9 mouse cellular contexts compared by ENCODE assay signal in genomic region chr7:27674195-27674521, GRCm38 (mm10). TPM values are rescaled to one million over a fixed set of nuclear protein-coding genes. Genes with fewer than 3 reads are reported as not detected.
A peak's percentile ranks its signal among the peaks of the same experiment; 100 is the strongest.
DNase-seq lines count a peak whose midpoint lies in the region; ATAC-seq and TF ChIP-seq lines count a peak whose summit lies in the region.
"Had no signal": no experiment of that assay in that cellular context is flagged by ENCODE, and none has a peak within 500 bp of the region (broad histone marks: within the 10 kb centered on the region; RNA-seq: fewer than 3 reads in every experiment).

No protein-coding gene starts in this region.

- H3K27ac ChIP-seq in testis, adult 2 months (ENCODE audit: control insufficient read depth, insufficient read depth, low read depth, low read length), result peak overlapping the region; percentile 48
- H3K27ac ChIP-seq in liver, embryonic 13.5 days, result peak overlapping the region; percentile 60

- H3K27me3 ChIP-seq in erythroblast, embryonic 14.5 days (ENCODE audit: control insufficient read depth), result peaks cover 19% of the 10 kb centered on the region
- no peaks in the 10 kb centered on the region for H3K27me3 ChIP-seq in testis, adult 2 months (ENCODE audit: control insufficient read depth, insufficient read depth, low read length)
- H3K27me3 ChIP-seq in liver, embryonic 13.5 days, result peaks cover 13% of the 10 kb centered on the region

- TF ChIP-seq POLR2A in testis, adult 2 months (IDR thresholded peaks at IDR 0.05; ENCODE audit: control insufficient read depth, low read depth, low read length), result no peak

- under 1% methylated on average over 38 of the region's 38 CpGs for WGBS in liver, embryonic 13.5 days (ENCODE audit: insufficient replicate concordance)

- no peak for ATAC-seq in erythroblast, adult 5-6 weeks (replicated peaks; ENCODE audit: low FRiP score, poor library complexity, severe bottlenecking)
- peak; percentile 71 for ATAC-seq in liver, embryonic 13.5 days (ENCODE audit: low read depth)

- no peaks in the 10 kb centered on the region; the same call in 1 of the 2 replicates for H3K36me3 ChIP-seq in erythroblast, embryonic 14.5 days (ENCODE audit: control insufficient read depth)
- H3K36me3 ChIP-seq in testis, adult 2 months (ENCODE audit: control insufficient read depth, insufficient read depth, low read length), result no peaks in the 10 kb centered on the region
- no peaks in the 10 kb centered on the region for H3K36me3 ChIP-seq in liver, embryonic 13.5 days

- TF ChIP-seq CTCF in testis, adult 2 months (IDR thresholded peaks at IDR 0.05; ENCODE audit: control insufficient read depth, insufficient read depth, insufficient replicate concordance, low read depth, low read length), result no peak

- H3K4me2 ChIP-seq in liver, embryonic 13.5 days, result peak overlapping the region; percentile 99

- peak overlapping the region; percentile 83 for H3K9ac ChIP-seq in liver, embryonic 13.5 days

- no peak for DNase-seq in testis, postnatal 10 days (ENCODE audit: low spot score)
- no peak for DNase-seq in liver, embryonic 13.5 days
- peak; percentile 33 for DNase-seq in testis, postnatal 14 days (ENCODE audit: low spot score)
- no peak for DNase-seq in adrenal gland, postnatal 36 days
- DNase-seq in adrenal gland, adult (ENCODE audit: inconsistent age in 2 of 2, low spot score in 1 of 2), result no peak

- peak overlapping the region; percentile 82 for H3K4me3 ChIP-seq in erythroblast, embryonic 14.5 days (replicated peaks)
- H3K4me3 ChIP-seq in testis, adult 2 months (ENCODE audit: control insufficient read depth, low read depth, low read length), result peak overlapping the region; percentile 89
- peak overlapping the region; percentile 81 for H3K4me3 ChIP-seq in liver, embryonic 13.5 days (replicated peaks)

- H3K4me1 ChIP-seq in erythroblast, embryonic 14.5 days (ENCODE audit: control insufficient read depth), result peaks cover 28% of the 10 kb centered on the region
- H3K4me1 ChIP-seq in testis, adult 2 months (ENCODE audit: control insufficient read depth, insufficient read depth, low read length), result peaks cover 10% of the 10 kb centered on the region
- peaks cover 38% of the 10 kb centered on the region for H3K4me1 ChIP-seq in liver, embryonic 13.5 days (replicated peaks)

- no peaks in the 10 kb centered on the region for H3K9me3 ChIP-seq in erythroblast, embryonic 14.5 days (ENCODE audit: control insufficient read depth, low read length)
- H3K9me3 ChIP-seq in liver, embryonic 13.5 days (replicated peaks), result no peaks in the 10 kb centered on the region

RNA-seq across cellular contexts. Expression of gene Map3k10, which starts 0.2 kb away (rescaled TPM):
- 1.8 and 2.0 TPM in 2 replicates for polyA plus RNA-seq in erythroblast, embryonic 14.5 days (2012)
- total RNA-seq in erythroblast, adult 5-6 weeks (2015; ENCODE audit: low replicate concordance), result 1.0 TPM in 1 of 2 replicates, not detected in the other
- total RNA-seq in erythroblast, adult 5-6 weeks (2017; ENCODE audit: low replicate concordance), result 0.77 and 0.98 TPM in 2 replicates
- 26.6 and 33.7 TPM in 2 replicates for polyA plus RNA-seq in testis, adult 2 months (2012; rRNA removed)
- 1.3 and 1.8 TPM in 2 replicates for polyA plus RNA-seq in liver, embryonic 13.5 days (2015; fragmentation: Nextera tagmentation; extraction: Ambion mirVana)
- total RNA-seq in adrenal gland, postnatal 36 days (2021), result 10 to 100 TPM; 29.6 to 32.0 TPM

RNA-seq across cellular contexts. Expression of gene Zfp607b, which starts 15.0 kb away (rescaled TPM):
- not detected in 2 replicates for polyA plus RNA-seq in erythroblast, embryonic 14.5 days (2012)
- not detected in 2 replicates for total RNA-seq in erythroblast, adult 5-6 weeks (2015; ENCODE audit: low replicate concordance)
- 0.28 TPM in 1 of 2 replicates, not detected in the other for total RNA-seq in erythroblast, adult 5-6 weeks (2017; ENCODE audit: low replicate concordance)
- 27.7 and 38.1 TPM in 2 replicates for polyA plus RNA-seq in testis, adult 2 months (2012; rRNA removed)
- 0.35 and 0.83 TPM in 2 replicates for polyA plus RNA-seq in liver, embryonic 13.5 days (2015; fragmentation: Nextera tagmentation; extraction: Ambion mirVana)
- total RNA-seq in adrenal gland, postnatal 36 days (2021), result 1 to 10 TPM; 1.2 to 2.3 TPM

RNA-seq across cellular contexts. Expression of gene Ttc9b, which starts 20.4 kb away (rescaled TPM):
- polyA plus RNA-seq in erythroblast, embryonic 14.5 days (2012), result not detected in 2 replicates
- total RNA-seq in erythroblast, adult 5-6 weeks (2015; ENCODE audit: low replicate concordance), result not detected in 2 replicates
- not detected in 2 replicates for total RNA-seq in erythroblast, adult 5-6 weeks (2017; ENCODE audit: low replicate concordance)
- polyA plus RNA-seq in testis, adult 2 months (2012; rRNA removed), result 0.29 and 0.51 TPM in 2 replicates
- 0.05 TPM in 1 of 2 replicates, not detected in the other for polyA plus RNA-seq in liver, embryonic 13.5 days (2015; fragmentation: Nextera tagmentation; extraction: Ambion mirVana)
- under 1 TPM in 1 of 2 experiments, not detected in 1; 0.13 TPM for total RNA-seq in adrenal gland, postnatal 36 days (2021)
- total RNA-seq: neutrophil, adult 5-6 weeks had no signal

RNA-seq across cellular contexts. Expression of gene Zfp60, which starts 57.0 kb away (rescaled TPM):
- polyA plus RNA-seq in erythroblast, embryonic 14.5 days (2012), result 0.01 TPM in 2 replicates
- 0.42 and 4.0 TPM in 2 replicates for total RNA-seq in erythroblast, adult 5-6 weeks (2015; ENCODE audit: low replicate concordance)
- total RNA-seq in erythroblast, adult 5-6 weeks (2017; ENCODE audit: low replicate concordance), result 1.8 and 4.5 TPM in 2 replicates
- polyA plus RNA-seq in testis, adult 2 months (2012; rRNA removed), result 4.7 and 8.0 TPM in 2 replicates
- polyA plus RNA-seq in liver, embryonic 13.5 days (2015; fragmentation: Nextera tagmentation; extraction: Ambion mirVana), result 5.6 and 6.6 TPM in 2 replicates
- total RNA-seq in adrenal gland, postnatal 36 days (2021), result 10 to 100 TPM; 13.2 to 14.5 TPM

Comparison
In these comparisons a context has a peak if more than half of its experiments do, and no peak if none do; other contexts are left out.
1. RNA of gene Zfp607b, which starts 15.0 kb away (polyA plus RNA-seq): 27.7 to 38.1 TPM in testis, adult 2 months; 0.35 to 0.83 TPM in liver, embryonic 13.5 days and not detected in erythroblast, embryonic 14.5 days; every median in the first group is over 10 times any median in the second.
2. Peak in every context shown above with its lines, with median percentiles within 50 percentile points of each other: H3K4me3 ChIP-seq.